Mouse (Mus musculus): ENCODE measurements around the gene Zfp983.
"Not testable (repeated sequence)": the region's sequence is repeated elsewhere in the genome, so short reads cannot be mapped to it uniquely, and the experiment has no call there.

Zfp983 gene

DNA sequence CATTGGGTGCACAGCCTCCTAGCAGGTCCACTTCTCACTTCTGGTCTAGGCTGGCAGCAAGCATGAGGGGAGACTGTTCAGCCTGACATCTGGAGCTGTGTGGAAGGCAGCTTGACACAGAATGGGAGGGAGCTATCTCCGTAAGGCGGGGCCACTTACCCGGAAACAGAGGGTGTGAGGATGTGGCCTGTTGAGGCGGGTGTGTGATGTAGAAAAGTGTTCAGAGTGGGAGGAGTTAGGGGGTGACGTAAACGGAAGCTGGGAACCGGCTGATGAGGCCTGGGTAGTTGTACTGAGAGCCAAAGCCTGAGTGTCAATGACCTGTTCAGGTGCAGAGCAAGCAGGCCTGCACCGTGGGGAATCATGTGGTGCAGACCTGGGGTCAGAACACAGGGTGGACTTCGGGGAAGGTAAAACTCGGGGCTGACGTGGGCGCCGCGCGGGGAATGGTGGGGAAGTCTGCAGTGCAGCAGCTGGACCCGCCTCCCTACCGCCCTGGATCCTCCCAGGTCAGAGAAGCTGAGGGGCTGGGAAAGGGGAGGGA is at the start of gene Zfp983:
TSS of gene Zfp983 (plus strand) at position 261 of the 544 bp plus-strand sequence.
- DNase-seq, result peak; percentile 70 to 73

DNA sequence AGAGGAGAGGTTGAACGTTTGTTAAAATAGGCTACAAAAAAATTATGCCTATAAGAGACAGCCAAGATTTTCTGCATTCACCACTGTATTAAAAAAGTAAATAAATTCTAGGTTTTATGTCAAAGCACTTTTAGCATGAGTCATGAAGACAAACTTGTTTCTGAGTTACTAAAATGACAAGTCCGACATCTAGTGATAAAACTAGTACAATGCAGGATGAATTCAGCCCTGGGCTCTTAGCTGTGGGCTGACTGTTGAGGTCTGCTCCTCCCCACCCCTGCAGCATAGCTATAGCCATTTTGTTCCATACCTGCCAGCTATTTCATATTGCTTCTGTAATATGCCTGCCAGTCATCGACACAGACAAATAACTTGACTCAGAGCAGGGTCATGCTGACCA is 34.1 kb upstream of the Zfp983 start:
- DNase-seq, result no peak

DNA sequence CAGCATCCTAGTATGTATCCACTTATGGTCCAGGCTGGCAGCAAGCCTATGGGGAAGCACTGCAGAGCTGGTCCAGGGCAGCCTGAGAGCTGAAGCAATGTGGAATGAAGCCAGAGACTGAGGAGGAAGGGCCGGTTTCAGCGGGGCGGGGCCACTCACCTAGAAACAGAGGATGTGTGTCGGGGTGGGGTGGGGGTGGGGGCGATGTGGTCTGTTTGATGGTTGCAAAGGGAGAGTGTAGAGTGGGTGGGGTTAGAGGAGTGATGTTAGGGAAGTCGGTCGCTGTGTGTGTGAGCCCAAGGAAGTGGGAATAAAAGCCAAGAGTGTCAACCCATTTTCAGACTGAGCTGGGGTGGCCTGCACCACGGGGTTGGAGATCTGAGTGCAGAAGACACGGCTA is 33.1 kb upstream of the Zfp983 start:
- DNase-seq, result no peak

DNA sequence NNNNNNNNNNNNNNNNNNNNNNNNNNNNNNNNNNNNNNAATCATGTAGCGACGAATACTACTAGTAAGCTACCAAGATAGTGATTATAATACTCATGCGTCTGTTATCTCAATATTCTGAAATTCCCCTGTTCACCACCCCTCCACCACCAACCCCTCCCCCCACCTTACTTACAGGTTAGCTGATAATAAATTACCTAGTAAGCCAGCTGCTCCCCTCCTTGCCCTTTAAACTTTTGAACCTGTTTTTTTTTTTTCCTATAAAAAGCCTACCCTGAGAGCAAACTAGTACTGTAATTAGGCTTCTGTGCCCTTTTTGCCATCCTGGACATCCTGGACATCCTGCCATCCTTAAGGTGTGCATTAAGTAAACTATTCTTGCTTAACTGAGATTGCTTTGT is 26.8 kb upstream of the Zfp983 start:
- DNase-seq, result no peak

DNA sequence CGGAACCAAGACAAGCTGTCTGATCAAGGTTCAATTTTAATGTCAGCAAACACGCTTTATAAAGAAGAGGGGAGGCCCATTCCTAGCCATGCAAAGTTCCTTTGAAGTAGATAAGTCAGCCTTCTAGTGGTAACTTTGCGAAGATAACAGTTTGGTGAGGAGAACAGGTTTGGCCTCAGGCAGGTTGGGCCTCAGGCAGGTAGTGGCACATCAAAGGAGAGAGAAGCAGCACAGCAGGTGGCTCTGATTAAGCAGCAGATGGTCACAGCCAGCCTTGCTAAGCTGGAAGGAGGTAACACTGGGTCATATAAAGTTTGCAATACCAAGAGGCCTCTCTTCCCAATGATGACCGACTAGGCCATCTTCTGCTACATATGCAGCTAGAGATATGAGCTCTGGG is 14.7 kb upstream of the Zfp983 start:
- not testable (repeated sequence) for DNase-seq

DNA sequence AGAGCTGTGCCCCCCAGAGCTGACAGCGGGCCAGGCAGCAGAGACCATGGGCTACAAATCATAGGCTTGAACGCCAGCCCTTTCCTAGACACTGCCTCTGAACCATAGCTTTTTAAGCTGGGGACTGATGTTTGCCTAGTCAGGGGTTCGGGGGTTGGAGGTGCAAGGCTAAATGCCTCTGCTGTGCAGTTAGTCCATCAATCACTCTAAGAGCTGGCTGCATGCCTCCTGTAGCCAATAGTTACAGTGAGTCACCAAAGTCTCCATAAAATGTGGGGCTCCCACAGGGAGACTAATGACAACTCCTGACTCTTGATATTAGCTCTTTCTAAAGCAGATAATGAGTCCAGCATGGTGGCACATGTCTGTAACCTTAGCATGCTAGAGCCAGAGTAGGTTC is 1.6 kb upstream of the Zfp983 start:
- no peak for DNase-seq

DNA sequence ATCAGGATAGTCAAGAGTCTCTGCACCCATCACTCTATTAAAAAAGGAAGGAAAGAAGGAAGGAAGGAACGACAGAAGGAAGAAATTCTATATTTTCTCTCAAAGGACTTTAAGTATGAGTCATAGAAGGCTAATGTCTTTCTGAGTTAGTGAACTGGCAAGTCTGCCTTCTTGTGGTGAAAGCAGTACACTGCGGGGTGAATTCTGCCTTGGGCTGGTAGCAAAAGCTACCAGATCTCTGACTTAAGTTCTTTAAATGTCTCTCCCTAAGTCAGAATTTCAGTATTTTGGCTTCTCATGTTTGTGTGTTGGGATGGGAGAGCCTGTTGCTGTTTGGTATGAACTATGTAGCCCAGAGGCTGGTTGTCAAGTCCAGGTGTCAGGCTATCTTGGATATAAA is 488 bp upstream of the Zfp983 start:
- peak in 1 of 2 experiments; percentile 25 for DNase-seq

DNA sequence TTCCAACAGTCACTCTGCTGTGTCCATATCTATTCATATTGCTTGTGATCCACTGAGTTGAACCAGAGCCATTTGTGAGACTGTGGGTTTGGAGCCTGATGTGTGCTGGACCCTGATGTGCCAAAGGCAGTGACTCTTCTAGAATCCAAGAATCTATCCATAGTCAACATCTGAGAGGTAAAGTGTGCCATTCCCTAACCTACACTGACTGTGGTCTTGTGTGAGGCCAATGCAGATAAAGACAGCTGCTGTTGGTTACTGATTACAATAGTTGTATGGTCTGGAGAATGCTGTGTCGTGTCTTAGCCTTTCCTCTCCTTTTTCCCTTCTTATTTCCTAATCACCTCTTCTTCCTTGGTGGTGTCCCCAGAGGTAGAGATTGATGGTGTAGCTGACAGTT is 28.4 kb downstream of the Zfp983 start:
- DNase-seq, result not testable (repeated sequence)

DNA sequence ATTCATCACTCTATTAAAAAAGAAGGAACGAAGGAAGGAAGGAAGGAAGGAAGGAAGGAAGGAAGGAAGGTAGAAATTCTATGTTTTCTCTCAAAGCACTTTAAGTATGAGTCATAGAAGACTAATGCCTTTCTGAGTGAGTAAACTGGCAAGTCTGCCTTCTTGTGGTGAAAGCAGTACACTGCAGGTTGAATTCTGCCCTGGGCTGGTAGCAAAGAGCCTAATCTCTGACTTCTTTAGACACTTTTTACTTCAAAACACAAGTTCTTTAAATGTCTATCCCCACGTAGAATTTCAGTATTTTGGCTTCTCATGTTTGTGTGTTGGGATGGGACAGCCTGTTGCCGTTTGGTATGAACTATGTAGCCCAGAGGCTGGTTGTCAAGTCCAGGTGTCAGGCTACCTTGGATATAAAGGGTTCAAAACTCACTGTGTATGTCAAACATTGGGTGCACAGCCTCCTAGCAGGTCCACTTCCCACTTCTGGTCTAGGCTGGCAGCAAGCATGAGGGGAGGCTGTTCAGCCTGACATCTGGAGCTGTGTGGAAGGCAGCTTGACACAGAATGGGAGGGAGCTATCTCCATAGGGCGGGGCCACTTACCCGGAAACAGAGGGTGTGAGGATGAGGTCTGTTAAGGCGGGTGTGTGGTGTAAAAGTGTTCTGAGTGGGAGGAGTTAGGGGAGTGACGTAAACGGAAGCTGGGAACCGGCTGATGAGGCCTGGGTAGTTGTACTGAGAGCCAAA is 29.0 kb downstream of the Zfp983 start:
- peak; percentile 80 for DNase-seq

DNA sequence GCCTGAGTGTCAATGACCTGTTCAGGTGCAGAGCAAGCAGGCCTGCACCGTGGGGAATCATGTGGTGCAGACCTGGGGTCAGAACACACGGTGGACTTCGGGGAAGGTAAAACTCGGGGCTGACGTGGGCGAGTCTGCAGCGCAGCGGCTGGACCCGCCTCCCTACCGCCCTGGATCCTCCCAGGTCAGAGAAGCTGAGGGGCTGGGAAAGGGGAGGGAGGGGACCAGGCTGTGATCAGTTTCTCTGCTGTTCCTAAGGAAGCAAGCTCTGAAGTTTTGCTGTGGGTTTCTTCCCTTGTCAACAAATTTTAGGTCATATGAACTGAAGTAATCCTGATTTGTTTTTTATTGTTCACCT is 29.6 kb downstream of the Zfp983 start:
- not testable (repeated sequence) for DNase-seq

DNA sequence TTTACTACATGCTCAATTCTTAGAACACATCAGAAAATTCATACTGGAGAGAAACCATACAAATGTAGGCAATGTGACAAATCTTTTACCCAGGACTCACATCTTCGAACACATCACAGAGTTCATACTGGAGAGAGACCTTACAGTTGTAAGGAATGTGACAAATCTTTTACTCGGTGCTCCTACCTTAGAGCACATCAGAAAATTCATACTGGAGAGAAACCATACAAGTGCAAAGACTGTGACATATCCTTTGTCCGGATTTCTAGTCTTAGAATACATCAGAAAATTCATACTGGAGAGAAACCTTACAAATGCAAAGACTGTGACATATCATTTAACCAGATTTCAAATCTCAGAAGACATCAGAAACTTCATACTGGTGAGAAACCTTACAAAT is 41.1 kb downstream of the Zfp983 start, which contains the start of gene Gm10226:
TSS of gene Gm10226 (plus strand) at position 301 of the 400 bp plus-strand sequence.
- DNase-seq, result no peak

DNA sequence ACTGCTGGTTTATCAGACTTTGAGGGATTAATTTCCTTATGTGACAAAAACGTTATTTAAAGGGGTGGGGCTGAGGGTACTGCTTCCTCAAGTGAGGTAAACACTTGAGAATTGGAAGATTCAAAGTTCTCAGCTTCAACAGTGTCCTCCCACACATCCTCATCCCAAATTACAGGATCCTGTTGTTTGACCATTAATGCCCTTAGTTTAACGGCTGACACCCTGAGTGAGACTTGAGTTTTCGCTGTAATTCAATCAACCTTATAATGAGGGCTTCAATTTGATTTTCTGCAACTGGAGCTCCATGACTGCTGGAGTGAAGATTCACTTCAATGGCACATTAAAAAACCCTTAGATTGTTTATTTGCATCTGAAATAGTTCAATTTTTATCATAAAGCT is 42.9 kb downstream of the Zfp983 start:
- no peak for DNase-seq

DNA sequence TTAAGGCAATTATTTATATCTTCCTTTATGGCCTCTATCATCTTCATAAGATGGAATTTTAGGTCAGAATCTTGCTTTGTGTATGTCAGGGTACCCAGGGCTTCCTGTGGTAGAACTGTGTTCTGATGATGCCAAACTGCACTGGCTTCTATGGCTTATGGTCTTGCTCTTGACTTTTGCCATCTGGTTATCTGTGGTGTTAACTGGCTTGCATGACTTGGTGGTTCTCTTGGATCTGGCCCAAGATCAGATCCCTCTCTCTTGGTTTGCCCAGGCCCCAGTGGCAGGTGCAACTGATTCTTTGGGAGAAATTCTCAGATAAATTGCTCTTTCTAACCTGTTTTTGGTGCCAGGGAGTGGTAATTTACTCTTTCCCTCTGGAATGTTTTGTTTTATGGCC is 45.6 kb downstream of the Zfp983 start:
- DNase-seq, result no peak

DNA sequence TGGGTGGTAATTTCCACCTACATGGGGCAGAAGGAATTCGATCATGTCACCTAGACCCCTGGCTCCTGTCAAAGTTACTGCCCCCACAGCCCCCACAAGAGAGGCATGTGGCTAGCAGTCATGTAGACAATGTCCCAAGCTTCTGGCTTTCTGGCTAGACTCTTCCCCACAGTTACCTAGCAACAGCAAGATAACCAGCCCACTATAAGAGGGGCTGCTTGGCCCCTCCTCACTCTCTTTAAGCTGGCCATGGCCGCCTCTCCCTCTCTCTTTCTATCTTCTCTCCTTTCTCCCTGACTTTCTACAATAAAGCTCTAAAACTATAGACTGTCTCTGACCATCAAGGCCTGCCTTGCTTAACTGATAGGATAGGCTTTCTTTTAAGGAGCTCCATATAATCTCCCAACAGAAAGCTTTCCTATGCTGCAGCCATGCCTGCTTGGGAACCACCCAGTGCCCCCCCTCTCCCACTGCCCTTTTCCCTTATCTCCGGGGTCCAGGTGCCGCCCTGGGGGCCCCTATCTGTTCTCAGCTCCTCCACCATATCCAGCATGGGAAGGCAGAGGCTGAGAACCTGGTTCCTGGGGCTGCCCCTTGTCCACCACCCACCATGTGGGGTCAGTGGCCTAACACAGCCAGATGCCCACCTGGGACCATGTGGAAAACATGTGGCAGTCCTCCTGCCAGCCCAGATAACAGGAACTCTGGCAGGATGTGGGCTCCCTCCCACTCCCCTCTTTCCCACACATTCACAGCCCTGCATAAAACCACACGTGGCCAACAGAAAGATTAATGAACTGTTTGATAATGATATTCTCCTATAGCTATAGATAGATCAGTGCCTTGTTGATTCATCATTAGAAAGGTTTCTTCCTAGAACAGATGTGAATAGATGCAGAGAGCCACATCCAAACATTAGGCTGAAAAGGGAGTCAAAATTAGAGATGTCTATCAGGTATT is 52.1 kb downstream of the Zfp983 start:
- no peak for DNase-seq

DNA sequence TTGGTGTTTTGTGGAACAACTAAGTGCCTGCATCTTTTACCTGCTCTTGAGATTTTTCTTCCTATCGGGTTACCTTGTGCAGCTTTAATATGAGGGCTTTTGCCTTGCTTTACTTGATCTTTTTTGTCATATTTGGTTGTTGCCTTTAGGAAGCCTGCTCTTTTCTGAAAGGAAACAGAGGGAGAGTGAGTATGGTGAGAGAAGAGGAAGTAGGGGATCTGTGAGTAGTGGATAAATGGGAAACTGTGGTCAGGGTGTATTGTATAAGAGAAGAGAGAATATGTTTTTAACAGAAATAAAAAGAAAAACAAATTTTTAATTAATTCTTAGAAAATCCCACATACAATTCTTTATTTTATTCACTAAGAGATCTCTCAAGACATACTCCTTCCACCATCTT is 53.0 kb downstream of the Zfp983 start:
- no peak for DNase-seq

DNA sequence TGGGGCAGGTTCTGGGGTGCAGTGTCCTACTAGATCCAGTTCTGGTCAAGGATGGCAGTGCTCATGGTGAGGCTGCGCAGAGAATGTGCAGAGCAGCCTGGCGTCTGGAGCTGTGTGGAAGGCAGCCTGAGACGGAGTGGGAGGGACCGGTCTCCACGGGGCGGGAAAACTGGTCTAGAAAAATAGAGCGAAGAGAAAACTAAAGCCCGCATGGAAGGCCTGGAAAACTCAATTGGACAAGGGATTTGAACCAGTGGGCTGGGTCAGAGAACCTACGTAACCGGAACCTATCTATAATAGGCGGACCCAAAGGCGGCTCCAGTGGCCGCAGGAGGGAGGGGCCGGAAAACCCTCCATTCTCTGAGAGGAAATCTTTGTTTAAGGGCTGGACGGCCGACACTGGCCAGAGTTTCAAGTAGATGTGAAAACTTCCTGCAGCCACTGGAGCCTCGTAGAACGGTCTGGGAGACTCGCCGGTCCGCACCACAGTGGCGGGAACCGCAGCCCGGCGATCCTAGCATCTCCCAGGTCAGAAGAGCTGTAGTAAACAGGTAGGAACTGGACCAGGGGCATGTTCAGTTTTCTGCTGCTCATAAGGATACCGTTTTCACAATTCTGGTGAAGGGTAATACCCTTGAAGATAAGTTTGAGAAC is 57.0 kb downstream of the Zfp983 start, which contains the start of gene Zfp760:
TSS of gene Zfp760 (plus strand) at position 399 of the 654 bp plus-strand sequence.
- DNase-seq, result peak; percentile 60 to 70

DNA sequence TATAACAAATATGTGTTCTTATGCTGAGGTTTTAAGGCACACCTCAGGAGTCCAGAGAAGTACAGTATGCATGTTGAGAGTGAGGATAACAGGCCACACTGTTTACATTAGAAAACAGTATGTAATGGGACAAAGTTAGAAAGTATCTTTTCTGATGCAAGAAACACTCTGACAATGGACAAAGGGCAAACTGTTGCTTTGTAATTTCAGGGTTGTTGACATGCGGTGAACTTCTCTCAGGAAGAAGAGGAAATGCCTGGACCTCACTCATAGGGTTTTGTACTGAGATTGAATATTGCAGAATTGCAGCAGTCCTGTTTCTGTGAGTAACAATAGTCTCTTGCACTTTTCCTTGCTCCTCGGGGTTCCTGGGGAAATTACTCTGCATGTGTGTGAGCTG is 58.0 kb downstream of the Zfp983 start:
- no peak for DNase-seq
